Mouse (Mus musculus) E14TG2a.4 (cell line): ENCODE data around the gene Tectb.

Experiments
- H3K27me3 ChIP-seq: 2 replicates; pipeline ENCODE4 v1.6.1; 2014; ENCODE audit warnings: low read length, control low read depth; ENCODE audit not compliant: insufficient read depth
- H3K36me3 ChIP-seq: 2 replicates; pipeline ENCODE4 v1.6.1; 2014; ENCODE audit warnings: low read length, control low read depth; ENCODE audit not compliant: insufficient read depth
- H3K4me1 ChIP-seq: replicated peaks from 2 replicates; pipeline ENCODE4 v1.6.1; 2014; ENCODE audit warnings: low read depth, low read length, control low read depth
- H3K4me3 ChIP-seq: replicated peaks from 2 replicates; pipeline ENCODE4 v1.5.1; 2014; ENCODE audit warnings: mild to moderate bottlenecking, low read length
- H3K9me3 ChIP-seq: 2 replicates; pipeline ENCODE4 v1.6.1; 2014; ENCODE audit warnings: low read length, control low read depth
- CTCF ChIP-seq: conservative IDR thresholded peaks from 2 replicates; pipeline ENCODE4 v1.5.1; 2014; ENCODE audit warnings: low read length
- NANOG ChIP-seq: IDR thresholded peaks from 2 replicates; pipeline ENCODE4 v1.6.1; 2014; ENCODE audit warnings: borderline replicate concordance, low read length, mixed read lengths
- POU5F1 ChIP-seq: IDR thresholded peaks from 2 replicates; pipeline ENCODE4 v1.6.1; 2014; ENCODE audit warnings: low read length, borderline replicate concordance

Gene Tectb

DNA sequence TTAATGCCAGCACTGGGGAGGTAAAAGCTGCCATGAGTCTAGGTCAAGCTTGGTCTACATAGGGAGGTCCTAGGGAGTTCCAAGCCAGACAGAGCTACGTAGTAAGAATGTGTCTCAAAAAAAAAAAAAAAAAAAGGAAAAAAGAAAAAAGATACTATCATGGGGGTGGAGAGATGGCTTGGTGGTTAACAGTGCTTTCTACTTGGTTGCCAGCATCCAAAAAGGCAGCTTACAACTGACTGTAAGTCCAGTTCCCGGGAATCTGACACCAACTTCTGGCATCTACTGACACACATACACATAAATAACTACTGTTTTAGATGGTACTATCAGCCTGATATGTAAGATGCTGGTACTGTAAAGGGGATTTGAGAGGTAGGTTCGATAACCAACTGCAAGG is 28.6 kb downstream of the Tectb start:
- Histone ChIP-seq H3K36me3 (no peaks in the 10 kb centered on the region), H3K4me3 (no peak overlapping the region), H3K9me3 (no peaks in the 10 kb centered on the region), H3K27me3 (peaks cover 10% of the 10 kb centered on the region), H3K4me1 (peaks cover 10% of the 10 kb centered on the region)
- TF ChIP-seq POU5F1 = no peak

DNA sequence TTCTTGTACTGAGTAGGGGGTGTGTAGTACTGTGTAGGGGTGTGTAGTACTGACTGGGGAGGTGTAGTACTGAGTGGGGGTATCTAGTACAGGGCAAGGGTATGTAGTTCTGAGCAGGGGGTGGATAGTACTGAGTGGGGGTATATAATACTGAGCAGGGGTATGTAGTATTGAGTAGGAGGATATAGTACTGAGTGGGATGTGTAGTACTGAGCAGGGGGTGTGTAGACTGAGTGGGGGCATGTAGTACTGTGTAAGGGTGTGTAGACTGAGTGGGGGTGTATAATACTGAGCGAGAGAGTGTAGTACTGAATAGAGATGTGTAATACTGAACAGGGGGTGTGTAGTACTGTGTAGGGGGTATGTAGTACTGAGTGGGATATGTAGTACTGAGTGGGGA is 31.2 kb downstream of the Tectb start:
- Histone ChIP-seq H3K36me3 (no peaks in the 10 kb centered on the region), H3K4me1 (peaks cover 10% of the 10 kb centered on the region), H3K27me3 (peaks cover 14% of the 10 kb centered on the region), H3K4me3 (no peak overlapping the region), H3K9me3 (no peaks in the 10 kb centered on the region)
- TF ChIP-seq POU5F1 (no peak), NANOG (no peak), CTCF (no peak)

DNA sequence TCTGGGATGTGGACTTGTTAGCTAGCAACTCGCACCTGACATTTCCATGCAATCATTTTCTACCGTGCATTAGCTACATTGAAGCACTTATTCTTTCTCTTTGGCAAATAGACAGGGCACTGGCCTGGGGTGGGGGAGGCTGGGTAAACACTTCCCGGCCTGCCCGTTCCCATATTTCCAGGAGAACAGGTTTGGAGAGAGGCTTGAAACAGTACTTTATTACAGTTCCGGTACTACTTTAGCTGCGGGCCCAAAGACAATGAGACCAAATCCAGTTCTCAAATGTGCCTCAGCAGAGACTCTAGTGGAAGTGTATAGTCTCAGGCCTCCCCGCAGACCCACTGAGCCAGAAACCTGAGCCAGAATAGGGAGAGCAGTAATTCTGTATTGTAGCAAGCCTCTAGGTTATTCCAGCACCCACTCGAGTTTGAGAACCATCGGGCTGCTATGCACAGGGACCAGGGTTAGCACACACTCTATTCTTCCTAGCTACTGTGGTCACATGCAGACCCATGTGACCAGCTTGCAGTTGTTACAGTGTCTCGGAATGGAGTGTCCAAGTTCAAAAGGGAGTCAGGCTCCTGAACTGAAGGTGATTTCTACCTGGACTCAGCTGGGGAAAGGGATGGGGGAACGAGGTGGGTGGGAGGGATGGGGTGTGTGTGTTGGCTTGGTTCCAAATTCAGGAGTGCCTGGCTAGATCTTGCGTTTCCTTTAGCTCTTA is 33.2 kb downstream of the Tectb start:
- Histone ChIP-seq H3K4me1 (peaks cover 3% of the 10 kb centered on the region), H3K9me3 (no peaks in the 10 kb centered on the region), H3K36me3 (no peaks in the 10 kb centered on the region), H3K4me3 (no peak overlapping the region), H3K27me3 (peaks cover 7% of the 10 kb centered on the region)
- TF ChIP-seq POU5F1 = no peak
- no peak for TF ChIP-seq NANOG
- no peak for TF ChIP-seq CTCF

DNA sequence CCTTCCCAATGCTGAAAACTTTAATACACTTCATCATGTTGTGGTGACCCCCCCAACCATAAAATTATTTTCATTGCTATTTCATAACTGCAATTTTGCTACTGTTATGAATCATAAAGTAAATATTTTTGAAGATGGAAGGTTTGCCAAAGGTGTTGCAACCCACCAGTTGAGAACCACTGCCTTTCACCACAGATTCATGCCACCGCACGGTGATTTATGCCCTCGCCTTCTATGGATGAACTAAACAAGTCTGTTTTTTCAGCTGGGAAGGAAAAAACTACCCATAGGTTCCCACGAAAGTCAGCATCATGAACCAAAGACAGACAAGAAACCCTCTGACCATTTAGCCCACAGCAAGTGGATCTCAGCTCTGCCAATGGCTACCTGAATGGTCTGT is 36.3 kb downstream of the Tectb start:
- Histone ChIP-seq H3K4me3 (no peak overlapping the region), H3K27me3 (peaks cover 17% of the 10 kb centered on the region), H3K36me3 (no peaks in the 10 kb centered on the region), H3K9me3 (no peaks in the 10 kb centered on the region), H3K4me1 (peaks cover 19% of the 10 kb centered on the region)
- no peak for TF ChIP-seq NANOG
- no peak for TF ChIP-seq CTCF
- TF ChIP-seq POU5F1 = no peak

DNA sequence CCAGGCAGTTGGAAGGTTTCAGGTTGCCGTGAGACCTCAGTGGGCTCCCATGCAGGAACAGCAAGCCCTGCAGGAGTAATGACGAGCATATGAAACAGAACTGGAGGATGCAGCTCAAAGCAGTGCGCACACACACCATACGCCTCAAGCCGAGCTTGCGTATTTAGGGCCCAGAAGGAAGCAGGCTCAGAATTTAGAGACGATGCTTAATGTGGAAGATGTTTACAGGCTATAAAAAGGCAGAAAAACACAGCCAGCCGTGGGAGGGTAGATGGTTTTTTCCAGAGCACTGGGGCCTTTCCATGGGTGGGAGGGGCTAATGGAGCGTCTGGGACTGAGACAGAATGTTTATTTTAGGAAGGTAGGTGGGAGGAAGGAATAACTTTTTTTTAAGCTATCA is 36.8 kb downstream of the Tectb start:
- Histone ChIP-seq H3K27me3 (peaks cover 17% of the 10 kb centered on the region), H3K4me3 (no peak overlapping the region), H3K4me1 (peaks cover 23% of the 10 kb centered on the region), H3K36me3 (no peaks in the 10 kb centered on the region), H3K9me3 (no peaks in the 10 kb centered on the region)
- TF ChIP-seq NANOG (no peak), POU5F1 (no peak), CTCF (no peak)

DNA sequence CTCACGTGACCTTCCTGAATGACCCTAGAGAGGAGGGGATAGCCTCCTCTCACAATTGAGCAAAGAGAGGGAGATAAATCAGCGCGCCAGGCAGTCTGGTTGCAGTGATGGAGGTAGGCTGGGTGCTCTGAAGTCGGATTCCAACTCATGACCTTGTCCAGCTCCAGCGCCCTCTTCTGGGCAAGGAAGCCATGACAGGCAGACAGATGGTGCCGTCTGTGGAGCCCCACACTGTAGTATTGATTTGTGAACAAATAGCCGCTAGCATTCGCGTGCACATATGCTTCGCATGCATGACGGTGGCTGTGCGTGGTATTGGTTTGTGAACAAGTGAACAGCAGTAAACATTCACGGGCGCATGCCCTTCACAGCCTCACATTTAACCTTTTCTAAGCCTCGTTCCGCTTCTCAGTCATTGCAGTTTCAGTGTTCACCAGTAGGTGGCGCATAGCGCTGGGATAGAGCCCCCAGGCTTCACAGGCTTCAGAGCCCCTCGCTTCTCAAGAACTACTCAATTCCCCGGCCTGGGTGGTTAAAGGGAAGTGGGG is 37.7 kb downstream of the Tectb start:
- peak overlapping the region; percentile 68 for H3K4me3 ChIP-seq
- TF ChIP-seq CTCF = peak; percentile 97
- TF ChIP-seq POU5F1 = no peak
- no peak for TF ChIP-seq NANOG
- H3K36me3 ChIP-seq = no peaks in the 10 kb centered on the region
- no peaks in the 10 kb centered on the region for H3K9me3 ChIP-seq
- H3K4me1 ChIP-seq = peaks cover 32% of the 10 kb centered on the region
- peaks cover 23% of the 10 kb centered on the region for H3K27me3 ChIP-seq

DNA sequence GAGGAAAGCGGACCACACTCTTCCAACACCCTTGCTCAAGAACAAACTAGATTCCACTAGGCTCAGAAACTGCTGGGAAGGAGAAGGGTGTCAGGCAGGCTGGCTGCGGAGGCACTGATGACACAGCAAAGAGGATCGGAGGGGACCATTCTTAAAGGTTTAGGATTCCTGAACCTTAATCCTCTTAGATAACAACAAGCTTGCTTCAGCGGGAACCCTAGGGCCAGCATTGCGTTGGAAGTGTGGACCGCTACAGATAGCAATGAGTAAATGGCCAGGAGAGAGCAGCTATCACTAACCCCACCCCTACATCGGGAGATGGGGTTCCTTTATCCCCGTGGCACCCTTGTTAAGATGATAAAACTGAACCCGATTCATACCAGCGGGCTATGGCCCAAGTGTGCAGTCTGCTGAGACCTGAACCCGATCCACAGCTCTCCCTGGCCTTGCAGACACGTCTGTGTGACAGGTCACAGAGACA is 38.2 kb downstream of the Tectb start:
- peak overlapping the region; percentile 68 for H3K4me3 ChIP-seq
- peaks cover 37% of the 10 kb centered on the region for H3K4me1 ChIP-seq
- no peaks in the 10 kb centered on the region for H3K9me3 ChIP-seq
- TF ChIP-seq NANOG = no peak
- no peak for TF ChIP-seq CTCF
- no peak for TF ChIP-seq POU5F1
- peaks cover 24% of the 10 kb centered on the region for H3K27me3 ChIP-seq
- no peaks in the 10 kb centered on the region for H3K36me3 ChIP-seq

DNA sequence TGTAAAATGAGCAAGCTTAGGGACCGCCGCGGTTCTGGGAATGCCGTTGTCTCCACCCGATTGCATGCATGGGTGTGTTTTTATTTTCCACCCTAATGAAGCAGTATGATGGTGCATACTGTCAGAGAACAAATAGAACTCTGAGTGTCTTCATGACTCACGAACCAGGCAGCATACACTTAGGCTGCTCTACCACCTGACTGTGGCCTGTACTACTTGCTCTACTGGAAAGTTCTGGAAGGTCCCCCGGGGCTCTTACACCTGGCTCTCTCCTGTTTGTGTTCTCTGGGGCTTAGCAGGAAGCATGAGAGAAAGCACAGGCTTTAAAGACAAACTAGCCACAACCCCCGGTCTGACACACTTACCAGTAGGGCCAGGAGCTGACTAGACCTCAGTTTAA is 38.8 kb downstream of the Tectb start:
- peaks cover 25% of the 10 kb centered on the region for H3K27me3 ChIP-seq
- H3K9me3 ChIP-seq = no peaks in the 10 kb centered on the region; the same call in 1 of the 2 replicates
- no peaks in the 10 kb centered on the region for H3K36me3 ChIP-seq
- peak overlapping the region; percentile 68 for H3K4me3 ChIP-seq
- TF ChIP-seq NANOG = no peak
- TF ChIP-seq CTCF = no peak
- no peak for TF ChIP-seq POU5F1
- peaks cover 40% of the 10 kb centered on the region for H3K4me1 ChIP-seq
